Mouse (Mus musculus): Measurements from ENCODE around the gene Hoxd9.

DNA sequence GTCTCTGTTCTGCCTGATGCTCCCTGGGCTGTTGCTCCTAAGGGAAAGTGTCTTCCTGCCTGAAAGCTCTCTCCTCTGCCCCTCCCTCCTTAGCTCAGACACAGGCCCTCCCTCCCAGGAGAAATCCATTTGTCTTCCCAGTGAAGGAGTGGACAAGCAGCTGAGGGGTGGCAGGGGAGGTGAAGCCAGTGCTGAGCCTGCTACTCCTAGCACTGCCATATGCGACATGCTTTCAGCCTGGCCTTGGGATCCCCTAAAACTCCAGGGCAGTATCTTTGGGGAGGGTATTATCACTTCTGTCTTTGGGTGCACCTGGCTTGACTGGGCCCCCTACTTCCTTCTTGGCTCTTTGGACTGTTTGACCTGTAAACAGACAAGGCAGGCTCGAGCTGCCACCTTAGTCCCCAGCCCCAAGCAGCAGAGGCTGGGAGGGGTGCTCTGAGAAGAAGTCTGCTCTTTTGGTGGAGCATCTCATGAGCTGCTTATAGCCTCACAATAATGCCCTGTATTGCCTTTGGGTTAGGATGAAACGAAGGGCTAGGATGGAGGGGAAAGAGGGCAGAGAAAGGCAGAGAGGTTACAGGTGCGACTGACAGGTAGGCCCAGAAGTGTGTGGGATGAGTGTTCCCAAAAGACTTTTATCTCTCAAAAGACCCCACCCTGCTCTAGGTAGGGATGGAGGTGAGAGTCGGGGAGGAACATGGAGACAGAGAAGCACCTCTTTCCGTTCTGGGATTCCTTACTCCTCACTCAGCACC, 48.2 kb downstream of the Hoxd9 start:
- TF ChIP-seq FOSL1 (IDR thresholded peaks at IDR 0.05; ENCODE audit: insufficient read depth, low read length, poor library complexity, severe bottlenecking), result no peak
- TF ChIP-seq CTCF (IDR thresholded peaks at IDR 0.05; ENCODE audit: control insufficient read depth, insufficient read depth, insufficient read length), result no peak
- no peak for TF ChIP-seq MYOD1 (IDR thresholded peaks at IDR 0.05; ENCODE audit: control insufficient read depth, insufficient read length, low read depth)
- TF ChIP-seq USF1 (IDR thresholded peaks at IDR 0.05; ENCODE audit: low read depth), result no peak
- TF ChIP-seq MYOG (IDR thresholded peaks at IDR 0.05; ENCODE audit: control insufficient read depth, extremely low read depth, insufficient read length), result no peak
- no peak for TF ChIP-seq MAX (IDR thresholded peaks at IDR 0.05)

Measured in C2C12 (cell line).